Mouse (Mus musculus) cortical plate, adult 2 months (tissue): Measurements from ENCODE around the gene Igsf23.

ENCODE experiments used
- CTCF ChIP-seq: fragments of 200-500 bp; IDR thresholded peaks from 2 replicates; pipeline ENCODE4 v1.5.1; 2011; ENCODE audit warnings: mild to moderate bottlenecking, control low read depth, low read length; ENCODE audit not compliant: insufficient read depth; ENCODE audit errors: extremely low read depth
- POLR2A ChIP-seq: fragments of 200-500 bp; IDR thresholded peaks from 2 replicates; pipeline ENCODE4 v1.6.1; 2011; ENCODE audit warnings: mild to moderate bottlenecking, low read length, control low read depth; ENCODE audit not compliant: insufficient read depth; ENCODE audit errors: extremely low read depth

DNA sequence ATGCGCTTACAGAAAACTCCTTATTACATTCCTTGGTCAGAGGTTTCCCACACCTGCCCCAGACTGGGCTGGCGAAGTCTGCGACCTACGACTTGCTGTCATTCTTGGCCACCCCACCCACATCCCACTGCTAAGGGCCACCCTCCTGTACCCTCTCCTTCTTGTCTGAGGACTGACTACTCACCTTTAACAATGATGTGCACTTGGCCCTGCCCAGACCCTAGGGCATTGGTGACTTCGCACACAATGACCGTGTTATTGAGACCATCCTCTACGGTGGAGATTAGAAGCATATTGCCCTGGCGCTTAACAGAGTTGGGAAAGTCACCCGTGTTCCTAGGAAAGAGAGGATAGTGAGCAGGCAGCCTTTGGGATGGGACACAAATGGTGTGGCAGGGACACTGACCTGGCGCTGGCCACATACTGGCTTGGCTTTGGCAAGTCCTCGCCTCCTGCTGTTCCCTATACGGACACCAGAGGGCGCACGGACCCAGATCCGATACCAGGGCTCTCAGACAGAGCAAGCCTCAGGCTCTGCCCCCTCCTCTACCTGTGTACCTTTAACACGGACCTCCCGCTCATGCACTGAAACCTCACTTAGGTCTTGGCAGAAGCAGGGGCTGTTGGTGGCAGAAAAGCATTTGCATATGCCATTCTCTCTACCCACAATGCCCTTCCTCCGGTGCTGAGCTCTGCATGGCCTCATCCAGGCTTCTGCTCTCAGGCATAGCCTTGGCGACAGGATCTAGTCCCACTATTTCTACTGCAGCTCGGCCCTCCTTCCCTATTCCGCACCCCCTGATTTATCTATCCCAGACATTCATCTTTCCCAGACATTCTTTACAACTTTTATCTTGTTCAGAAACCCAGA lies 39.9 kb downstream of the Igsf23 start:
- no peak for TF ChIP-seq POLR2A
- TF ChIP-seq CTCF, result peak; percentile 70
